Mouse (Mus musculus): Measurements from ENCODE around the gene Fig4.

- TF ChIP-seq TCF3 (IDR thresholded peaks at IDR 0.05; ENCODE audit: insufficient read length, low read depth) (no peak), TCF12 (IDR thresholded peaks at IDR 0.05; ENCODE audit: insufficient read depth, poor library complexity, severe bottlenecking) (no peak), POLR2A (IDR thresholded peaks at IDR 0.05; ENCODE audit: insufficient read length, low read depth) (no peak), E2F4 (IDR thresholded peaks at IDR 0.05; ENCODE audit: insufficient read depth) (no peak), CEBPB (IDR thresholded peaks at IDR 0.05; ENCODE audit: insufficient read depth, poor library complexity, severe bottlenecking) (no peak), MAX (IDR thresholded peaks at IDR 0.05; ENCODE audit: low read depth) (no peak)
Measured at GRCm38 (mm10) chr10:41156693-41157092, 146.4 kb downstream of the Fig4 start.

Measured in myocyte (in vitro differentiated cells).